Mouse (Mus musculus) intestine, embryonic 16.5 days (tissue): Measurements from ENCODE around the gene Vav1. TPM values are rescaled to one million over a fixed set of nuclear protein-coding genes. Genes with fewer than 3 reads are reported as not detected.

Source experiments
- ATAC-seq: fragments of 200-750 bp; cut with Nextera tagmentation; 2 replicates; pipeline ENCODE4 v1.8.0; 2017; ENCODE audit warnings: moderate TSS enrichment, moderate library complexity
- H3K27ac ChIP-seq: fragments of 300-500 bp; sonication (generic); 2 replicates; pipeline ENCODE4 v1.5.1; 2014; ENCODE audit warnings: mild to moderate bottlenecking, low read length
- H3K27me3 ChIP-seq: fragments of 300-500 bp; sonication (generic); replicated peaks from 2 replicates; pipeline ENCODE4 v1.6.1; 2014; ENCODE audit warnings: low read length, control low read depth, mixed read lengths; ENCODE audit not compliant: control insufficient read depth, insufficient read depth
- H3K36me3 ChIP-seq: fragments of 300-500 bp; sonication (generic); 2 replicates; pipeline ENCODE4 v1.6.1; 2014; ENCODE audit warnings: low read length, control low read depth; ENCODE audit not compliant: control insufficient read depth, insufficient read depth
- H3K4me1 ChIP-seq: fragments of 300-500 bp; sonication (generic); 2 replicates; pipeline ENCODE4 v1.6.1; 2014; ENCODE audit warnings: low read length, control low read depth, mixed read lengths; ENCODE audit not compliant: control insufficient read depth, insufficient read depth
- H3K4me2 ChIP-seq: fragments of 300-500 bp; sonication (generic); 2 replicates; pipeline ENCODE4 v1.6.1; 2014; ENCODE audit warnings: low read depth, low read length, control low read depth
- H3K4me3 ChIP-seq: fragments of 300-500 bp; sonication (generic); 2 replicates; pipeline ENCODE4 v1.5.1; 2014; ENCODE audit warnings: mild to moderate bottlenecking, low read length
- H3K9ac ChIP-seq: fragments of 300-500 bp; sonication (generic); 2 replicates; pipeline ENCODE4 v1.6.1; 2014; ENCODE audit warnings: low read depth, low read length
- H3K9me3 ChIP-seq: fragments of 300-500 bp; sonication (generic); 2 replicates; pipeline ENCODE4 v1.6.1; 2016; ENCODE audit warnings: low read length, control low read depth; ENCODE audit not compliant: control insufficient read depth
- WGBS: fragments of 180-500 bp; shearing (Covaris S2); extraction: QIAGEN DNeasy Blood & Tissue Kit; methylation state at CpG from one replicate; pipeline ENCODE4 v1.1.7; 2014; 5-methylcytosine and 5-hydroxymethylcytosine counted together
- polyA plus RNA-seq: library from polyadenylated mRNA; unstranded; fragments of >200 nt; fragmentation: Nextera tagmentation; extraction: Ambion mirVana; gene quantifications from 2 replicates; pipeline ENCODE4 v1.2.1, GENCODE M21; 2015

The Vav1 gene
- polyA plus RNA-seq, 1 experiment from 2014 or later = 2.4 TPM

- Histone ChIP-seq H3K27ac (no peak overlapping the region), H3K4me2 (no peak overlapping the region), H3K9me3 (no peaks in the 10 kb centered on the region), H3K27me3 (0 out of 2 replicates have a peak, but pooled peaks cover 2% of the 10 kb centered on the region), H3K4me1 (no peaks in the 10 kb centered on the region), H3K36me3 (no peaks in the 10 kb centered on the region), H3K4me3 (no peak overlapping the region), H3K9ac (no peak overlapping the region)
- 73% methylated on average over 9 of the region's 9 CpGs for WGBS
- ATAC-seq = no peak
Measured at GRCm38 (mm10) chr17:57339298-57339697, 60.4 kb downstream of the Vav1 start.

GRCm38 (mm10) chr17:57341568-57341967, 62.7 kb downstream of the Vav1 start:
- H3K27ac ChIP-seq = no peak overlapping the region
- no peaks in the 10 kb centered on the region for H3K36me3 ChIP-seq
- H3K4me1 ChIP-seq = no peaks in the 10 kb centered on the region
- H3K9ac ChIP-seq = no peak overlapping the region
- H3K9me3 ChIP-seq = no peaks in the 10 kb centered on the region
- ATAC-seq = no peak
- 0 out of 2 replicates have a peak, but pooled peaks cover 2% of the 10 kb centered on the region for H3K27me3 ChIP-seq
- no peak overlapping the region for H3K4me2 ChIP-seq
- 58% methylated on average over 4 of the region's 4 CpGs for WGBS
- H3K4me3 ChIP-seq = no peak overlapping the region

- 74% methylated on average over 2 of the region's 2 CpGs for WGBS
- no peak for ATAC-seq
Measured at GRCm38 (mm10) chr17:57344029-57344707, 65.3 kb downstream of the Vav1 start.

GRCm38 (mm10) chr17:57347017-57347416, 68.1 kb downstream of the Vav1 start:
- no peak overlapping the region for H3K27ac ChIP-seq
- H3K4me3 ChIP-seq = no peak overlapping the region
- H3K9me3 ChIP-seq = no peaks in the 10 kb centered on the region
- no peak overlapping the region for H3K9ac ChIP-seq
- H3K4me1 ChIP-seq = no peaks in the 10 kb centered on the region
- no peaks in the 10 kb centered on the region for H3K36me3 ChIP-seq
- H3K27me3 ChIP-seq = no peaks in the 10 kb centered on the region
- ATAC-seq = no peak
- no peak overlapping the region for H3K4me2 ChIP-seq
- 63% methylated on average over 6 of the region's 6 CpGs for WGBS

More at GRCm38 (mm10) chr17:57344029-57344707, 65.3 kb downstream of the Vav1 start:
- Histone ChIP-seq H3K27ac (no peak overlapping the region), H3K4me3 (no peak overlapping the region), H3K36me3 (no peaks in the 10 kb centered on the region), H3K27me3 (no peaks in the 10 kb centered on the region), H3K9ac (no peak overlapping the region), H3K4me1 (no peaks in the 10 kb centered on the region), H3K4me2 (no peak overlapping the region), H3K9me3 (no peaks in the 10 kb centered on the region)

GRCm38 (mm10) chr17:57347781-57348180, 68.9 kb downstream of the Vav1 start:
- no peak for ATAC-seq
- Histone ChIP-seq H3K27ac (no peak overlapping the region), H3K27me3 (no peaks in the 10 kb centered on the region), H3K4me3 (no peak overlapping the region), H3K36me3 (no peaks in the 10 kb centered on the region), H3K9me3 (no peaks in the 10 kb centered on the region), H3K4me1 (no peaks in the 10 kb centered on the region), H3K9ac (no peak overlapping the region), H3K4me2 (no peak overlapping the region)
- 77% methylated on average over 2 of the region's 2 CpGs for WGBS

- H3K27me3 ChIP-seq = no peaks in the 10 kb centered on the region
- ATAC-seq = no peak
- 80% methylated on average over 5 of the region's 5 CpGs for WGBS
- H3K36me3 ChIP-seq = no peaks in the 10 kb centered on the region
- no peak overlapping the region for H3K9ac ChIP-seq
- no peak overlapping the region for H3K4me3 ChIP-seq
- H3K27ac ChIP-seq = no peak overlapping the region
- H3K4me1 ChIP-seq = no peaks in the 10 kb centered on the region
- no peaks in the 10 kb centered on the region for H3K9me3 ChIP-seq
- H3K4me2 ChIP-seq = no peak overlapping the region
Measured at GRCm38 (mm10) chr17:57349067-57349466, 70.2 kb downstream of the Vav1 start.

GRCm38 (mm10) chr17:57350212-57350611, 71.3 kb downstream of the Vav1 start:
- H3K27ac ChIP-seq = no peak overlapping the region
- ATAC-seq = no peak
- no peak overlapping the region for H3K4me2 ChIP-seq
- H3K36me3 ChIP-seq = no peaks in the 10 kb centered on the region
- no peak overlapping the region for H3K4me3 ChIP-seq
- no peak overlapping the region for H3K9ac ChIP-seq
- H3K9me3 ChIP-seq = no peaks in the 10 kb centered on the region
- no peaks in the 10 kb centered on the region for H3K27me3 ChIP-seq
- 82% methylated on average over 5 of the region's 5 CpGs for WGBS
- H3K4me1 ChIP-seq = no peaks in the 10 kb centered on the region

- 89% methylated on average over 9 of the region's 9 CpGs for WGBS
- Histone ChIP-seq H3K4me1 (no peaks in the 10 kb centered on the region), H3K4me3 (no peak overlapping the region), H3K4me2 (no peak overlapping the region), H3K27ac (no peak overlapping the region), H3K36me3 (no peaks in the 10 kb centered on the region), H3K9ac (no peak overlapping the region), H3K9me3 (no peaks in the 10 kb centered on the region), H3K27me3 (no peaks in the 10 kb centered on the region)
- no peak for ATAC-seq
Measured at GRCm38 (mm10) chr17:57351107-57351506, 72.2 kb downstream of the Vav1 start.

GRCm38 (mm10) chr17:57358441-57358840, 79.5 kb downstream of the Vav1 start, which contains the start of gene Adgre1:
Gene Adgre1, plus strand, starts transcription at chr17:57358691.
- no peak within 1 kb of the TSS for H3K4me2 ChIP-seq
- H3K9me3 ChIP-seq = no peaks in the 10 kb centered on the region
- no peak for ATAC-seq
- H3K36me3 ChIP-seq = no peaks in the 10 kb centered on the region
- 43% methylated on average over 1 of the region's 1 CpGs for WGBS
- H3K4me3 ChIP-seq = no peak within 1 kb of the TSS
- H3K4me1 ChIP-seq = no peaks in the 10 kb centered on the region
- H3K9ac ChIP-seq = no peak within 1 kb of the TSS
- H3K27me3 ChIP-seq = no peaks in the 10 kb centered on the region
- H3K27ac ChIP-seq = no peak within 1 kb of the TSS
